Comparison of ENCODE assay signal across 8 mouse cellular contexts in genomic region chr3:148990531-148991003, GRCm38 (mm10). TPM values are rescaled to one million over a fixed set of nuclear protein-coding genes. Genes with fewer than 3 reads are reported as not detected.
A peak's percentile ranks its signal among the peaks of the same experiment; 100 is the strongest.
DNase-seq lines count a peak whose midpoint lies in the region; ATAC-seq and TF ChIP-seq lines count a peak whose summit lies in the region.

Adgrl2 (minus strand) TSS chr3:148990555.

- H3K4me3 ChIP-seq in cerebellum, adult 2 months (replicated peaks; ENCODE audit: insufficient read depth, low read depth, low read length) = peak within 1 kb of the TSS; percentile 55
- peak within 1 kb of the TSS; percentile 94 for H3K4me3 ChIP-seq in forebrain, embryonic 12.5 days (replicated peaks)
- peak within 1 kb of the TSS; percentile 97 for H3K4me3 ChIP-seq in hindbrain, embryonic 13.5 days
- H3K4me3 ChIP-seq in liver, embryonic 15.5 days (replicated peaks) = peak within 1 kb of the TSS; percentile 62
- H3K4me3 ChIP-seq in stomach, embryonic 15.5 days (replicated peaks) = peak within 1 kb of the TSS; percentile 90

- WGBS in cerebellum, adult 2 months = 1% methylated on average over 25 of the region's 25 CpGs
- under 1% methylated on average over 25 of the region's 25 CpGs for WGBS in forebrain, embryonic 12.5 days
- WGBS in hindbrain, embryonic 13.5 days = under 1% methylated on average over 25 of the region's 25 CpGs
- WGBS in liver, embryonic 15.5 days (ENCODE audit: insufficient replicate concordance) = under 1% methylated on average over 25 of the region's 25 CpGs
- WGBS in stomach, embryonic 15.5 days = under 1% methylated on average over 25 of the region's 25 CpGs

- no peak within 1 kb of the TSS; the same call in 1 of the 2 replicates for H3K27ac ChIP-seq in cerebellum, adult 2 months (ENCODE audit: insufficient read depth, low read length)
- peak within 1 kb of the TSS; percentile 100 for H3K27ac ChIP-seq in forebrain, embryonic 12.5 days
- peak within 1 kb of the TSS; percentile 99 for H3K27ac ChIP-seq in hindbrain, embryonic 13.5 days
- peak within 1 kb of the TSS; percentile 78 for H3K27ac ChIP-seq in liver, embryonic 15.5 days (replicated peaks)
- peak within 1 kb of the TSS; percentile 100 for H3K27ac ChIP-seq in stomach, embryonic 15.5 days

- peak within 1 kb of the TSS; percentile 78 for H3K4me2 ChIP-seq in forebrain, embryonic 12.5 days
- H3K4me2 ChIP-seq in hindbrain, embryonic 13.5 days = peak within 1 kb of the TSS; percentile 81
- H3K4me2 ChIP-seq in liver, embryonic 15.5 days = peak within 1 kb of the TSS; percentile 70
- peak within 1 kb of the TSS; percentile 76 for H3K4me2 ChIP-seq in stomach, embryonic 15.5 days

- H3K36me3 ChIP-seq in forebrain, embryonic 12.5 days (replicated peaks) = no peaks in the 10 kb centered on the region
- H3K36me3 ChIP-seq in hindbrain, embryonic 13.5 days = no peaks in the 10 kb centered on the region
- no peaks in the 10 kb centered on the region for H3K36me3 ChIP-seq in liver, embryonic 15.5 days (replicated peaks)
- no peaks in the 10 kb centered on the region for H3K36me3 ChIP-seq in stomach, embryonic 15.5 days

- ATAC-seq in forebrain, embryonic 12.5 days (ENCODE audit: low FRiP score) = peak; percentile 13
- ATAC-seq in hindbrain, embryonic 13.5 days (ENCODE audit: low FRiP score) = no peak
- no peak for ATAC-seq in liver, embryonic 15.5 days (ENCODE audit: insufficient read depth)
- ATAC-seq in stomach, embryonic 15.5 days (ENCODE audit: insufficient read depth, low FRiP score, low read depth) = peak; percentile 8; the same call in 1 of the 2 replicates

- peak within 1 kb of the TSS; percentile 95 for H3K9ac ChIP-seq in forebrain, embryonic 12.5 days
- H3K9ac ChIP-seq in hindbrain, embryonic 13.5 days = peak within 1 kb of the TSS; percentile 99
- H3K9ac ChIP-seq in liver, embryonic 15.5 days = peak within 1 kb of the TSS; percentile 33; the same call in 1 of the 2 replicates
- H3K9ac ChIP-seq in stomach, embryonic 15.5 days = peak within 1 kb of the TSS; percentile 58

- no peaks in the 10 kb centered on the region for H3K27me3 ChIP-seq in cerebellum, adult 2 months (ENCODE audit: control insufficient read depth, insufficient read depth, low read length)
- peaks cover 5% of the 10 kb centered on the region for H3K27me3 ChIP-seq in forebrain, embryonic 12.5 days
- no peaks in the 10 kb centered on the region for H3K27me3 ChIP-seq in hindbrain, embryonic 13.5 days
- H3K27me3 ChIP-seq in liver, embryonic 15.5 days = peaks cover 67% of the 10 kb centered on the region
- no peaks in the 10 kb centered on the region for H3K27me3 ChIP-seq in stomach, embryonic 15.5 days (replicated peaks)

- no peaks in the 10 kb centered on the region; the same call in 1 of the 2 replicates for H3K4me1 ChIP-seq in cerebellum, adult 2 months (ENCODE audit: control insufficient read depth, insufficient read depth, low read length)
- peaks cover 19% of the 10 kb centered on the region for H3K4me1 ChIP-seq in forebrain, embryonic 12.5 days
- peaks cover 16% of the 10 kb centered on the region for H3K4me1 ChIP-seq in hindbrain, embryonic 13.5 days (replicated peaks)
- peaks cover 7% of the 10 kb centered on the region for H3K4me1 ChIP-seq in liver, embryonic 15.5 days (replicated peaks)
- H3K4me1 ChIP-seq in stomach, embryonic 15.5 days = 0 out of 2 replicates have a peak, but pooled peaks cover 4% of the 10 kb centered on the region

- no peak for TF ChIP-seq CTCF in cerebellum, adult 2 months (IDR thresholded peaks at IDR 0.05; ENCODE audit: borderline replicate concordance, insufficient read depth, low read depth, low read length)

- no peaks in the 10 kb centered on the region for H3K9me3 ChIP-seq in forebrain, embryonic 12.5 days
- no peaks in the 10 kb centered on the region for H3K9me3 ChIP-seq in hindbrain, embryonic 13.5 days
- H3K9me3 ChIP-seq in liver, embryonic 15.5 days (replicated peaks) = no peaks in the 10 kb centered on the region
- H3K9me3 ChIP-seq in stomach, embryonic 15.5 days = no peaks in the 10 kb centered on the region

- DNase-seq in cerebellum, adult 2 months = no peak
- no peak for DNase-seq in cerebellum, postnatal 4 days (ENCODE audit: low spot score in 2 of 2)
- peak; percentile 5 to 29 for DNase-seq in B cell, adult 2 months
- DNase-seq in embryo, embryonic 10.5 days (ENCODE audit: low spot score) = no peak

- TF ChIP-seq POLR2A in cerebellum, adult 2 months (IDR thresholded peaks at IDR 0.05; ENCODE audit: borderline replicate concordance, insufficient read depth, low read length) = no peak

RNA-seq across cellular contexts. Expression of gene Adgrl2, which starts in this region (rescaled TPM):
- 38.5 and 39.1 TPM in 2 replicates for polyA plus RNA-seq in cerebellum, adult 2 months (2012; rRNA removed)
- 103 and 104 TPM in 2 replicates for polyA plus RNA-seq in forebrain, embryonic 12.5 days (2016; fragmentation: Nextera tagmentation; extraction: Ambion mirVana)
- polyA plus RNA-seq in hindbrain, embryonic 13.5 days (2015; fragmentation: Nextera tagmentation; extraction: Ambion mirVana) = 109 and 116 TPM in 2 replicates
- 4.4 and 5.4 TPM in 2 replicates for polyA plus RNA-seq in liver, embryonic 15.5 days (2015; fragmentation: Nextera tagmentation; extraction: Ambion mirVana)
- polyA plus RNA-seq in stomach, embryonic 15.5 days (2015; fragmentation: Nextera tagmentation; extraction: Ambion mirVana) = 46.2 and 47.7 TPM in 2 replicates

Comparison
In these comparisons a context has a peak if more than half of its experiments do, and no peak if none do; other contexts are left out.
1. DNase-seq: peak in B cell, adult 2 months (2 of 2); none in cerebellum, adult 2 months (0 of 2), cerebellum, postnatal 4 days (0 of 2) and embryo, embryonic 10.5 days (single experiment).
2. ATAC-seq: peak in forebrain, embryonic 12.5 days (single experiment) and stomach, embryonic 15.5 days (single experiment); none in hindbrain, embryonic 13.5 days (single experiment) and liver, embryonic 15.5 days (single experiment).
3. H3K9ac ChIP-seq: peak in every context shown above with its lines; median percentile 99 in hindbrain, embryonic 13.5 days; 95 in forebrain, embryonic 12.5 days; 58 in stomach, embryonic 15.5 days; 33 in liver, embryonic 15.5 days.
4. Peak in every context shown above with its lines, with median percentiles within 50 percentile points of each other: H3K4me3 ChIP-seq and H3K4me2 ChIP-seq.